Mouse (Mus musculus): ENCODE measurements around the gene Exo5. TPM values are rescaled to one million over a fixed set of nuclear protein-coding genes. Genes with fewer than 3 reads are reported as not detected.

The Exo5 gene
- polyA plus RNA-seq, 1 experiment from 2014 or later, result 36.4 TPM

DNA sequence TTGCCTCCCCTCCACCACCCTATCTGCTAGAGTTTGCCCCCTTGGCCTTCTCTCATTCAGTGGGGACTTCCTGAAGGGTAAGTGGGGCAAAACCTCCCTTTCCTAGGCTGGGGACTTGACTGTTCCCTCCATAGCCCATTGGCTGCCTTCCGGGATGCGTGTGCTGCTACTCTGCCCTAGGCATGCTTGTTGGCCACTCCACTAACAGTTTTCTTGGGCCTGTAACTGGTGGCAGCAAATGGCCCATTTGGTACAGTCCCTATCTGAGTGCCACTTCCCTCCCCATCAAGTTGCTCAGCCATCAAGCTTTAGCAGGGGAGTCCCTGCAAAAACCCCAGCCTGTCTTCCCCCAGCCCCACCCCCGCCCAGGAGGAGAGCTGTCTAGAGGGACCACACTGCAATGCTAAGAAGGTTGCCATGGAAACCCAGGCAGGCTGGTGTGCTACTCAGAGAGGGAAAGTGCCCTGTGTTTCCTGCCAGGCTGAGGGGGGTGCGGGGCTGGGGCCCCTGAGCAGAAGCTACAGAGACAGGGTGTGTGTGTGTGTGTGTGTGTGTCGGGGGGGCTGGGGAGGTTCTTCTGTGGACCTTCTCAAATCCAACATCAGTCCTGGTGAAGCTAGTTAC lies 42.7 kb downstream of the Exo5 start:
- Histone ChIP-seq H3K27me3 (ENCODE audit: low read depth, poor library complexity, severe bottlenecking) (0 out of 2 replicates have a peak, but pooled peaks cover 4% of the 10 kb centered on the region), H3K9me3 (replicated peaks) (no peaks in the 10 kb centered on the region), H3K4me3 (no peak overlapping the region), H3K27ac (no peak overlapping the region), H3K36me3 (no peaks in the 10 kb centered on the region), H3K4me1 (peaks cover 36% of the 10 kb centered on the region)
- WGBS, result 47% methylated on average over 5 of the region's 5 CpGs
- DNase-seq (ENCODE audit: low spot score), result no peak

DNA sequence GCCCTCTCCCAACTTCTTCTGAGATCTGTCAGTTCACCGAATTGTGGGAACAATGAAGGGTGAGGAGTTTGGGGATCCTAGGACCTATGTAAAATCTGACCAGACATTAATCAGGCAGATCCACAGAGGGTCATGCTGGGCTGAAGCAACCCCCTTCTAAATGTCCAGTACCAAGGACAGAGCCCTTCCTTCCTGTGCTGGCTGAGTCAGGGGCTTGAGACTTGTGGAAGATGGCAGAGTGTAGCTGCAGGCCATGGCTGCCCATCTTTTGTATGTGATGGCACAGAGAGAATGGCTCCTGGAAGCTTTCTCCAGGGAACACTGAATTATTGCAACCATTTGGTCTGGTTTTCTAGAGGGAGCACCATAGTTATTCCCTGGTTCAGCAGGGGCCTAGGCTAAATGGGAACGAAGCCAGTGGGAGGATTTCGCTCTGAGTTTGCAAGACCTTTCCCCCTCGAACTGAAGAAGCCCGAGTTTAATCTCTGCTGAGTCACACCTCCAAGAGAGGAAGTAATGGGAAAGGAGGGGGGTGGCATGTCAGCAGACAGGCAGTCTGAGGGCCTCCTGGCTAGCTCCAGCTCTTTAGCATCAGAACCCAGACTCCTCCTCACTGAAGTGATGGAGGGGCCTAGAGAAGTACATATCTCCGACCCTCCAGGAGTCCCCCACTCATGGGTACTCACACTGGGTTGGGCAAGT lies 43.9 kb downstream of the Exo5 start:
- WGBS, result 62% methylated on average over 6 of the region's 6 CpGs
- Histone ChIP-seq H3K36me3 (no peaks in the 10 kb centered on the region), H3K4me3 (no peak overlapping the region), H3K4me1 (peaks cover 25% of the 10 kb centered on the region), H3K27ac (no peak overlapping the region), H3K9me3 (replicated peaks) (no peaks in the 10 kb centered on the region), H3K27me3 (ENCODE audit: low read depth, poor library complexity, severe bottlenecking) (0 out of 2 replicates have a peak, but pooled peaks cover 4% of the 10 kb centered on the region)
- DNase-seq (ENCODE audit: low spot score), result no peak

GRCm38 (mm10) chr4:120879386-120879785 lies 45.4 kb downstream of the Exo5 start:
- no peak overlapping the region for H3K4me3 ChIP-seq
- no peak for DNase-seq (ENCODE audit: low spot score)
- peaks cover 16% of the 10 kb centered on the region for H3K4me1 ChIP-seq
- 25% methylated on average over 4 of the region's 4 CpGs for whole genome bisulfite sequencing
- H3K27me3 ChIP-seq (ENCODE audit: low read depth, poor library complexity, severe bottlenecking), result 0 out of 2 replicates have a peak, but pooled peaks cover 4% of the 10 kb centered on the region
- no peak overlapping the region for H3K27ac ChIP-seq
- H3K9me3 ChIP-seq (replicated peaks), result no peaks in the 10 kb centered on the region
- H3K36me3 ChIP-seq, result no peaks in the 10 kb centered on the region

DNA sequence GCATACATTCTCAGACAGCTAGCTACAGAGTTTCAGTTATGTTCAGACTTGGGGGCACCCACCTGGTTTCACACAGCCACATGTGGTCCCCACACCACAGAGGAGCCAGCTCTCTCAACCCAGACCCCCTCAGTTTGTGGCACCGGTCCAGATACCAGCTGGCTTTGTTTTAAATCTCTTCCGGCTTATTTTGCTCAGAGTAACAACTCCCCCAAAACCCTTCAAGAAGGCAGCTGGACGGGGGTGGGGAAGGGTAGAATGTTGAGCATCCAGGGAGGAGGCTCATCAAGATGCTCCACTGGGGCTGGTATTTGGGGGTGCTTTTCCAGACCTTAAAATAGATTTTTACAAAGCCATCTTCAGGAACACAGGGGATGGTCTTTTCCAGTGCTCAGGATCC lies 46.1 kb downstream of the Exo5 start:
- Histone ChIP-seq H3K9me3 (replicated peaks) (no peaks in the 10 kb centered on the region), H3K36me3 (no peaks in the 10 kb centered on the region), H3K27ac (no peak overlapping the region), H3K4me1 (peaks cover 16% of the 10 kb centered on the region), H3K4me3 (no peak overlapping the region), H3K27me3 (ENCODE audit: low read depth, poor library complexity, severe bottlenecking) (0 out of 2 replicates have a peak, but pooled peaks cover 4% of the 10 kb centered on the region)
- WGBS, result 81% methylated on average over 3 of the region's 3 CpGs
- DNase-seq (ENCODE audit: low spot score), result no peak

DNA sequence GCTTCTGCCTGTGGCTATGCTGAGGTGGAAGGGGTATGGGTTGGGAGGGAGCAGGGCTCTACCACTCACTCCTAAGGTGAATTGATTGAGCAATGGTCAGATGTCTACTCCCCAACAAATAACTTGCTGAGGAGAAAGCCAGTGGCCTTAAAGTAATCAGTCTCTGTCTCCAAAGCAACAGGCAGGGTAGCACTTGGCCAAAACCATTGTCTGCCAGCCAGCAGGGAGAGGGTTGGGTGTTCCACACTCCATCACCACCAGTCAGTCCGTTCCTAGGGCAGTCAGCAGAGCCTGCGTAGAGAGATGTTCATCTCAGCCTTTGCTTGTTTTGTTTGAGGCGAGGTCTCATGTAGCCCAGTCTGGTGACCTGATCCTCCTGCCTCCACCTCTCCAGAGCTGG lies 48.9 kb downstream of the Exo5 start:
- no peaks in the 10 kb centered on the region for H3K9me3 ChIP-seq (replicated peaks)

More for the DNA sequence above, 48.9 kb downstream of the Exo5 start:
- Histone ChIP-seq H3K4me3 (no peak overlapping the region), H3K27me3 (ENCODE audit: low read depth, poor library complexity, severe bottlenecking) (no peaks in the 10 kb centered on the region), H3K36me3 (no peaks in the 10 kb centered on the region), H3K27ac (no peak overlapping the region), H3K4me1 (0 out of 2 replicates have a peak, but pooled peaks cover 2% of the 10 kb centered on the region)
- 82% methylated on average over 3 of the region's 3 CpGs for WGBS
- DNase-seq (ENCODE audit: low spot score), result no peak

Small RNA genes lying within 50 kb of the gene (microRNA-seq; reads per million reads assigned to microRNA genes)
- gene Mir7015, result not detected

Other genes starting within 250 kb of the Exo5 start
- gene Kcnq4, start 176.4 kb downstream of the Exo5 start, polyA plus RNA-seq (2016; fragmentation: Nextera tagmentation; extraction: Ambion mirVana), result 3.0 and 6.9 TPM in 2 replicates
- 129 TPM in 2 replicates for gene Nfyc, start 93.4 kb downstream of the Exo5 start, polyA plus RNA-seq (2016; fragmentation: Nextera tagmentation; extraction: Ambion mirVana)
- 0.24 and 0.39 TPM in 2 replicates for gene Rims3, start 70.2 kb downstream of the Exo5 start, polyA plus RNA-seq (2016; fragmentation: Nextera tagmentation; extraction: Ambion mirVana)
- gene Zfp69, start 26.7 kb upstream of the Exo5 start, polyA plus RNA-seq (2016; fragmentation: Nextera tagmentation; extraction: Ambion mirVana), result 11.5 and 11.9 TPM in 2 replicates
- gene Smap2, start 92.2 kb upstream of the Exo5 start, polyA plus RNA-seq (2016; fragmentation: Nextera tagmentation; extraction: Ambion mirVana), result 14.2 and 14.3 TPM in 2 replicates
- gene Col9a2, start 114.4 kb upstream of the Exo5 start, polyA plus RNA-seq (2016; fragmentation: Nextera tagmentation; extraction: Ambion mirVana), result 1.1 and 9.1 TPM in 2 replicates
- gene Zmpste24, start 173.2 kb upstream of the Exo5 start, polyA plus RNA-seq (2016; fragmentation: Nextera tagmentation; extraction: Ambion mirVana), result 26.3 and 26.4 TPM in 2 replicates
- not detected in 2 replicates for gene Tmco2, start 184.2 kb upstream of the Exo5 start, polyA plus RNA-seq (2016; fragmentation: Nextera tagmentation; extraction: Ambion mirVana)

Measured in limb, embryonic 10.5 days (tissue).